Mouse (Mus musculus): Measurements from ENCODE around the gene Prr3.

- TF ChIP-seq CTCF (IDR thresholded peaks at IDR 0.05; ENCODE audit: low read depth, low read length): no peak
- no peak for TF ChIP-seq GATA1 (IDR thresholded peaks at IDR 0.05; ENCODE audit: borderline replicate concordance, low read length)
- TF ChIP-seq TAL1 (conservative IDR thresholded peaks at IDR 0.05; ENCODE audit: low read depth, low read length): no peak
- TF ChIP-seq POLR2AphosphoS5 (IDR thresholded peaks at IDR 0.05; ENCODE audit: insufficient replicate concordance, low read depth, low read length): no peak
- TF ChIP-seq GATA2 (IDR thresholded peaks at IDR 0.05; ENCODE audit: borderline replicate concordance, low read depth, low read length): no peak
These were observed 23.3 kb upstream of the Prr3 start for GRCm38 (mm10) chr17:36003331-36003730.

Measured in G1E (cell line).